ENCODE assay signal across 27 mouse cellular contexts in the genomic region with DNA sequence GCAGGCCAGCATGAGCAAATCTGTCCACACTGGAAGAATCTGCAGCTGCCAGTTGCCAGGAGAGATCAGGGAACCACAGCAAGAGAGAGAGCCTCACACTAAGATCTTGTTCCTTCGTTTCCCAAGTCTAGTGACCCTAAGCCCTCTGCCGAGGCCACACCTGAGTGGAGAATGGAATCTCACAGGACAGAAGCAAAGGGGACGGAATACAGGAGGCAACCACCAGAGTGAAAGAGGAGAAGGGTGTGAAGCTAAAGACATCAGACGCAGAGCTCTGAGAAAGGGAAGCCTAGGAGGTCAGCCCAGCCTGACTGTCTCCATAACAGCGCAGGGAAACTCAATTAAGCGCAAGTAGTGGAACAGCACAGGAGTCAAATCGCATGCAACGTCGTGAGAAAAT.
"Had no signal": no experiment of that assay in that cellular context is flagged by ENCODE, and none has a peak within 500 bp of the region (broad histone marks: within the 10 kb centered on the region; RNA-seq: fewer than 3 reads in every experiment).

No protein-coding gene starts in this region.

- H3K27ac ChIP-seq: gastrocnemius, adult 2 months; heart, adult 2 months; heart, embryonic 10.5 days; hindbrain, embryonic 10.5 days; hindbrain, embryonic 12.5 days; hindbrain, embryonic 14.5 days; intestine, embryonic 15.5 days; layer of hippocampus, adult 2 months; left cerebral cortex, adult 2 months; limb, embryonic 10.5 days; limb, embryonic 12.5 days; liver, embryonic 13.5 days; liver, embryonic 15.5 days had no signal

- H3K27me3 ChIP-seq: heart, embryonic 12.5 days; hindbrain, embryonic 12.5 days; intestine, embryonic 15.5 days; limb, embryonic 12.5 days; liver, embryonic 13.5 days; liver, embryonic 15.5 days had no signal

- H3K9me3 ChIP-seq: heart, embryonic 10.5 days; hindbrain, embryonic 10.5 days; hindbrain, embryonic 12.5 days; intestine, embryonic 15.5 days; limb, embryonic 10.5 days; limb, embryonic 12.5 days; liver, embryonic 15.5 days had no signal

- H3K4me1 ChIP-seq: heart, embryonic 10.5 days; heart, embryonic 12.5 days; hindbrain, embryonic 10.5 days; hindbrain, embryonic 12.5 days; intestine, embryonic 15.5 days; limb, embryonic 10.5 days; limb, embryonic 12.5 days; liver, embryonic 13.5 days; liver, embryonic 15.5 days had no signal

- H3K36me3 ChIP-seq: heart, embryonic 10.5 days; heart, embryonic 12.5 days; hindbrain, embryonic 10.5 days; hindbrain, embryonic 12.5 days; intestine, embryonic 15.5 days; limb, embryonic 10.5 days; limb, embryonic 12.5 days; liver, embryonic 13.5 days; liver, embryonic 15.5 days had no signal

- H3K9ac ChIP-seq: heart, embryonic 12.5 days; hindbrain, embryonic 12.5 days; hindbrain, embryonic 14.5 days; intestine, embryonic 15.5 days; limb, embryonic 12.5 days; liver, embryonic 13.5 days; liver, embryonic 15.5 days; liver, postnatal 0 days had no signal

- ATAC-seq: hindbrain, embryonic 16.5 days; inflammation-experienced regulatory T-cells, adult 6 months; intestine, embryonic 15.5 days; intestine, postnatal 0 days; liver, postnatal 0 days had no signal

- H3K4me3 ChIP-seq: gastrocnemius, adult 2 months; heart, adult 2 months; heart, embryonic 10.5 days; heart, embryonic 12.5 days; hindbrain, embryonic 10.5 days; hindbrain, embryonic 12.5 days; intestine, embryonic 15.5 days; layer of hippocampus, adult 2 months; left cerebral cortex, adult 2 months; limb, embryonic 10.5 days; limb, embryonic 12.5 days; liver, embryonic 13.5 days; liver, embryonic 15.5 days had no signal

- H3K4me2 ChIP-seq: heart, embryonic 12.5 days; hindbrain, embryonic 12.5 days; hindbrain, embryonic 14.5 days; intestine, embryonic 15.5 days; limb, embryonic 12.5 days; liver, embryonic 11.5 days; liver, embryonic 13.5 days; liver, embryonic 15.5 days had no signal

- DNase-seq: gastrocnemius, adult 2 months; gastrocnemius, postnatal 10 days; gastrocnemius, postnatal 25 days; heart, adult 2 months; heart, postnatal 10 days; heart, postnatal 4 days; kidney, adult 9 months; kidney, postnatal 14 days; kidney, postnatal 4 days; liver; liver, embryonic 13.5 days; liver, postnatal 0 days had no signal
